Mouse (Mus musculus): ENCODE measurements around the gene Trim50.

GRCm38 (mm10) chr5:135357556-135357955 lies 4.5 kb downstream of the Trim50 start:
- TF ChIP-seq CTCF (IDR thresholded peaks at IDR 0.05; ENCODE audit: low read depth, low read length) (no peak), POLR2A (IDR thresholded peaks at IDR 0.05; ENCODE audit: insufficient read depth, low read length) (no peak), EP300 (IDR thresholded peaks at IDR 0.05; ENCODE audit: insufficient read depth, low read depth, low read length) (no peak)

All from ES-Bruce4 (cell line).